23 mouse cellular contexts compared by ENCODE assay signal in genomic region chr5:128863497-128863896, GRCm38 (mm10).
DNase-seq lines count a peak whose midpoint lies in the region; ATAC-seq and TF ChIP-seq lines count a peak whose summit lies in the region.
"Had no signal": no experiment of that assay in that cellular context is flagged by ENCODE, and none has a peak within 500 bp of the region (broad histone marks: within the 10 kb centered on the region; RNA-seq: fewer than 3 reads in every experiment).

No protein-coding gene starts in this region.

- 0 out of 2 replicates have a peak overlapping the region, but pooled peaks have one; percentile 3 for H3K27ac ChIP-seq in midbrain, embryonic 13.5 days
- H3K27ac ChIP-seq in midbrain, embryonic 15.5 days, result no peak overlapping the region
- H3K27ac ChIP-seq in olfactory bulb, adult 2 months (ENCODE audit: insufficient read depth, low read depth, low read length), result peak overlapping the region; percentile 14; the same call in 1 of the 2 replicates
- H3K27ac ChIP-seq: forebrain, embryonic 15.5 days; heart, embryonic 13.5 days; hindbrain, embryonic 13.5 days; limb, embryonic 15.5 days; neural tube, embryonic 13.5 days had no signal

- DNase-seq in frontal cortex, postnatal 14 days (ENCODE audit: low spot score in 2 of 2), result no peak
- DNase-seq in brain, adult 2 months (ENCODE audit: low read depth, low spot score), result peak; percentile 77
- no peak for DNase-seq in cerebellum, postnatal 14 days
- DNase-seq in ovary, postnatal 14 days (ENCODE audit: low spot score), result no peak
- DNase-seq: adrenal gland, adult 8-10 months; cerebellum, adult 9-11 months; embryo, embryonic 11 days; gastrocnemius, postnatal 14 days; heart, adult 18-20 months; kidney, adult 2 months; kidney, postnatal 10 days; lung, postnatal 14 days had no signal

- H3K4me3 ChIP-seq in midbrain, embryonic 13.5 days (replicated peaks), result no peak overlapping the region
- no peak overlapping the region for H3K4me3 ChIP-seq in midbrain, embryonic 15.5 days
- H3K4me3 ChIP-seq in olfactory bulb, adult 2 months (ENCODE audit: insufficient read depth, low read depth, low read length), result no peak overlapping the region
- H3K4me3 ChIP-seq: forebrain, embryonic 15.5 days; heart, embryonic 13.5 days; hindbrain, embryonic 13.5 days; limb, embryonic 15.5 days; megakaryocyte, embryonic 14.5 days; neural tube, embryonic 13.5 days had no signal

- no peak overlapping the region for H3K9ac ChIP-seq in midbrain, embryonic 13.5 days (replicated peaks)
- H3K9ac ChIP-seq in midbrain, embryonic 15.5 days, result no peak overlapping the region
- H3K9ac ChIP-seq: forebrain, embryonic 15.5 days; heart, embryonic 13.5 days; hindbrain, embryonic 13.5 days; limb, embryonic 15.5 days; neural tube, embryonic 13.5 days had no signal

- no peak overlapping the region for H3K4me2 ChIP-seq in midbrain, embryonic 13.5 days (replicated peaks)
- no peak overlapping the region for H3K4me2 ChIP-seq in midbrain, embryonic 15.5 days
- H3K4me2 ChIP-seq: forebrain, embryonic 15.5 days; heart, embryonic 13.5 days; hindbrain, embryonic 13.5 days; limb, embryonic 15.5 days; neural tube, embryonic 13.5 days had no signal

- no peak for TF ChIP-seq CTCF in olfactory bulb, adult 2 months (IDR thresholded peaks at IDR 0.05; ENCODE audit: insufficient read depth, low read depth, low read length)

- WGBS in midbrain, embryonic 13.5 days, result 51% methylated on average over 6 of the region's 6 CpGs
- WGBS in midbrain, embryonic 15.5 days, result 44% methylated on average over 6 of the region's 6 CpGs
- WGBS in olfactory bulb, adult 2 months, result 36% methylated on average over 6 of the region's 6 CpGs

- no peak for TF ChIP-seq POLR2A in olfactory bulb, adult 2 months (IDR thresholded peaks at IDR 0.05; ENCODE audit: insufficient read depth, low read depth, low read length)

- H3K27me3 ChIP-seq in midbrain, embryonic 13.5 days, result no peaks in the 10 kb centered on the region
- no peaks in the 10 kb centered on the region for H3K27me3 ChIP-seq in midbrain, embryonic 15.5 days (replicated peaks)
- H3K27me3 ChIP-seq: forebrain, embryonic 15.5 days; heart, embryonic 13.5 days; hindbrain, embryonic 13.5 days; limb, embryonic 15.5 days; megakaryocyte, embryonic 14.5 days; neural tube, embryonic 13.5 days had no signal

- 0 out of 2 replicates have a peak, but pooled peaks cover 21% of the 10 kb centered on the region for H3K4me1 ChIP-seq in midbrain, embryonic 13.5 days (replicated peaks)
- peaks cover 18% of the 10 kb centered on the region for H3K4me1 ChIP-seq in midbrain, embryonic 15.5 days
- peaks cover 15% of the 10 kb centered on the region for H3K4me1 ChIP-seq in olfactory bulb, adult 2 months (ENCODE audit: control insufficient read depth, insufficient read depth, low read length)
- H3K4me1 ChIP-seq: forebrain, embryonic 15.5 days; limb, embryonic 15.5 days; megakaryocyte, embryonic 14.5 days had no signal

- H3K36me3 ChIP-seq in midbrain, embryonic 13.5 days, result no peaks in the 10 kb centered on the region
- H3K36me3 ChIP-seq in midbrain, embryonic 15.5 days (replicated peaks), result no peaks in the 10 kb centered on the region
- H3K36me3 ChIP-seq: forebrain, embryonic 15.5 days; heart, embryonic 13.5 days; hindbrain, embryonic 13.5 days; limb, embryonic 15.5 days; neural tube, embryonic 13.5 days had no signal

- H3K9me3 ChIP-seq in midbrain, embryonic 13.5 days, result no peaks in the 10 kb centered on the region
- H3K9me3 ChIP-seq in midbrain, embryonic 15.5 days, result no peaks in the 10 kb centered on the region
- H3K9me3 ChIP-seq: forebrain, embryonic 15.5 days; heart, embryonic 13.5 days; hindbrain, embryonic 13.5 days; limb, embryonic 15.5 days; neural tube, embryonic 13.5 days had no signal

- peak; percentile 88 for ATAC-seq in frontal cortex, adult (ENCODE audit: low TSS enrichment)
- no peak for ATAC-seq in midbrain, embryonic 13.5 days
- ATAC-seq in midbrain, embryonic 15.5 days (replicated peaks), result no peak
- ATAC-seq: forebrain, embryonic 15.5 days; inflammation-experienced regulatory T-cells, adult 6 months had no signal
